Mouse (Mus musculus): ENCODE measurements around the gene Chchd6. TPM values are rescaled to one million over a fixed set of nuclear protein-coding genes. Genes with fewer than 3 reads are reported as not detected.

Gene Chchd6
- polyA plus RNA-seq, 1 experiment from 2014 or later, result 63.0 TPM

DNA sequence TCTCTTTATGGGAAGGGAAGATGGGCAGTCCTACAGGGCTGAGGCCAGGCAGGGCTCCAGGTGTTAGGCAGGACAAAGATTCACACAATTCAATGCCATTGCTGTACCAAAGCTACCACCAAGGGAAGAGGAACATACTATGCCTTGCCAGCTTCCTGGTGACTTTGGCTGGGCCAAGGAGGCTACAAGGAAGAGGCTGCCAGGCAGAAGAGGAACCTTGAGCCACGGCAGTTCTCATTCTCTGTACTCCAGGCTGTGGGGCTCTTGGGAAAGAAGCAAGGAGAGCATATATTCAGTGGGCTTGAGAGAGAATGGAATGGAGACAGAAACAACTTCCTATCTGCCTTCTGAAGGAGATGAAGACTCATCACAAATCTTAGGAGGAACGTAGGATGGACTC, 190.5 kb downstream of the Chchd6 start:
- H3K4me1 ChIP-seq (ENCODE audit: control insufficient read depth, insufficient read depth, low read length), result no peaks in the 10 kb centered on the region
- ATAC-seq (replicated peaks; ENCODE audit: insufficient number of reproducible peaks, low FRiP score, low TSS enrichment, low read depth) (no peak), DNase-seq (ENCODE audit: low spot score) (no peak)
- no peaks in the 10 kb centered on the region for H3K27me3 ChIP-seq (ENCODE audit: control insufficient read depth, insufficient read depth, low read length)
- H3K36me3 ChIP-seq (replicated peaks; ENCODE audit: control insufficient read depth, insufficient read depth, low read depth, low read length), result no peaks in the 10 kb centered on the region
- H3K4me3 ChIP-seq (ENCODE audit: low read depth, low read length), result no peak overlapping the region
- 81% methylated on average over 2 of the region's 2 CpGs for WGBS
- H3K9me3 ChIP-seq (replicated peaks; ENCODE audit: control insufficient read depth, low read length), result no peaks in the 10 kb centered on the region
- no peak overlapping the region for H3K9ac ChIP-seq (replicated peaks; ENCODE audit: low read length)
- H3K4me2 ChIP-seq (ENCODE audit: low read depth, low read length), result no peak overlapping the region
- no peak overlapping the region for H3K27ac ChIP-seq (replicated peaks; ENCODE audit: low read depth, low read length)

- Histone ChIP-seq H3K36me3 (replicated peaks; ENCODE audit: control insufficient read depth, insufficient read depth, low read depth, low read length) (no peaks in the 10 kb centered on the region), H3K9me3 (replicated peaks; ENCODE audit: control insufficient read depth, low read length) (no peaks in the 10 kb centered on the region), H3K27me3 (ENCODE audit: control insufficient read depth, insufficient read depth, low read length) (no peaks in the 10 kb centered on the region), H3K4me1 (ENCODE audit: control insufficient read depth, insufficient read depth, low read length) (no peaks in the 10 kb centered on the region), H3K4me3 (ENCODE audit: low read depth, low read length) (no peak overlapping the region), H3K9ac (replicated peaks; ENCODE audit: low read length) (no peak overlapping the region), H3K27ac (replicated peaks; ENCODE audit: low read depth, low read length) (no peak overlapping the region), H3K4me2 (ENCODE audit: low read depth, low read length) (no peak overlapping the region)
- no peak for ATAC-seq (replicated peaks; ENCODE audit: insufficient number of reproducible peaks, low FRiP score, low TSS enrichment, low read depth)
- WGBS, result 84% methylated on average over 2 of the region's 2 CpGs
- no peak for DNase-seq (ENCODE audit: low spot score)
Observed at GRCm38 (mm10) chr6:89403257-89404225, 191.9 kb downstream of the Chchd6 start.

- H3K4me2 ChIP-seq (ENCODE audit: low read depth, low read length), result no peak overlapping the region; the same call in 1 of the 2 replicates
- no peaks in the 10 kb centered on the region for H3K27me3 ChIP-seq (ENCODE audit: control insufficient read depth, insufficient read depth, low read length)
- DNase-seq (ENCODE audit: low spot score) (no peak), ATAC-seq (replicated peaks; ENCODE audit: insufficient number of reproducible peaks, low FRiP score, low TSS enrichment, low read depth) (no peak)
- H3K4me3 ChIP-seq (ENCODE audit: low read depth, low read length), result no peak overlapping the region
- H3K27ac ChIP-seq (replicated peaks; ENCODE audit: low read depth, low read length), result no peak overlapping the region
- H3K9me3 ChIP-seq (replicated peaks; ENCODE audit: control insufficient read depth, low read length), result no peaks in the 10 kb centered on the region
- 63% methylated on average over 2 of the region's 2 CpGs for WGBS
- H3K9ac ChIP-seq (replicated peaks; ENCODE audit: low read length), result no peak overlapping the region
- no peaks in the 10 kb centered on the region for H3K36me3 ChIP-seq (replicated peaks; ENCODE audit: control insufficient read depth, insufficient read depth, low read depth, low read length)
- no peaks in the 10 kb centered on the region for H3K4me1 ChIP-seq (ENCODE audit: control insufficient read depth, insufficient read depth, low read length)
Observed at GRCm38 (mm10) chr6:89402406-89402805, 193.0 kb downstream of the Chchd6 start.

DNA sequence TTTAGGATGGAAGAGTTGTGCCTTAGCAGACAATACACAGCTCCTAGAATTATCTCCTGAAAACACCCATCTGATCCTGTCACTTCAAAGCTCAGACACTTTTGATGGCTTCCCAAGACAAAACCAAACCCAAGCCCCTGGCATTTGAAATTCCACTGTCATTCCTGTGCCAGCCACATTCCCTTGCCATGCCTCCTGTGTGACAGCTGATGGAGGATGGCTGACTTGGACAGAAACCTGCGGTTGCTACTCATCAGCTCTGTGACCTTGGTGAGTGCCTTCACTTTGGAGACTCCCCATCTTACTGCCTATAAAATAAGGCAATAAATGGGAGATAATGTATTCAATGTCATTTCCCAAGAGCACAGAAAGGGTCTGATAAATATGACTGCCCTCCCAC, 195.9 kb downstream of the Chchd6 start:
- Histone ChIP-seq H3K9me3 (replicated peaks; ENCODE audit: control insufficient read depth, low read length) (no peaks in the 10 kb centered on the region), H3K27ac (replicated peaks; ENCODE audit: low read depth, low read length) (no peak overlapping the region), H3K27me3 (ENCODE audit: control insufficient read depth, insufficient read depth, low read length) (no peaks in the 10 kb centered on the region), H3K9ac (replicated peaks; ENCODE audit: low read length) (no peak overlapping the region), H3K4me1 (ENCODE audit: control insufficient read depth, insufficient read depth, low read length) (no peaks in the 10 kb centered on the region), H3K4me3 (ENCODE audit: low read depth, low read length) (no peak overlapping the region), H3K36me3 (replicated peaks; ENCODE audit: control insufficient read depth, insufficient read depth, low read depth, low read length) (no peaks in the 10 kb centered on the region), H3K4me2 (ENCODE audit: low read depth, low read length) (no peak overlapping the region)
- DNase-seq (ENCODE audit: low spot score), result no peak
- no peak for ATAC-seq (replicated peaks; ENCODE audit: insufficient number of reproducible peaks, low FRiP score, low TSS enrichment, low read depth)
- 89% methylated on average over 1 of the region's 1 CpGs for WGBS

- Histone ChIP-seq H3K4me3 (ENCODE audit: low read depth, low read length) (no peak overlapping the region), H3K9me3 (replicated peaks; ENCODE audit: control insufficient read depth, low read length) (no peaks in the 10 kb centered on the region), H3K36me3 (replicated peaks; ENCODE audit: control insufficient read depth, insufficient read depth, low read depth, low read length) (no peaks in the 10 kb centered on the region), H3K27ac (replicated peaks; ENCODE audit: low read depth, low read length) (no peak overlapping the region), H3K4me2 (ENCODE audit: low read depth, low read length) (no peak overlapping the region), H3K27me3 (ENCODE audit: control insufficient read depth, insufficient read depth, low read length) (no peaks in the 10 kb centered on the region), H3K9ac (replicated peaks; ENCODE audit: low read length) (no peak overlapping the region), H3K4me1 (ENCODE audit: control insufficient read depth, insufficient read depth, low read length) (no peaks in the 10 kb centered on the region)
- DNase-seq (ENCODE audit: low spot score) (no peak), ATAC-seq (replicated peaks; ENCODE audit: insufficient number of reproducible peaks, low FRiP score, low TSS enrichment, low read depth) (no peak)
- WGBS, result 79% methylated on average over 4 of the region's 4 CpGs
Observed at GRCm38 (mm10) chr6:89397919-89398318, 197.5 kb downstream of the Chchd6 start.

DNA sequence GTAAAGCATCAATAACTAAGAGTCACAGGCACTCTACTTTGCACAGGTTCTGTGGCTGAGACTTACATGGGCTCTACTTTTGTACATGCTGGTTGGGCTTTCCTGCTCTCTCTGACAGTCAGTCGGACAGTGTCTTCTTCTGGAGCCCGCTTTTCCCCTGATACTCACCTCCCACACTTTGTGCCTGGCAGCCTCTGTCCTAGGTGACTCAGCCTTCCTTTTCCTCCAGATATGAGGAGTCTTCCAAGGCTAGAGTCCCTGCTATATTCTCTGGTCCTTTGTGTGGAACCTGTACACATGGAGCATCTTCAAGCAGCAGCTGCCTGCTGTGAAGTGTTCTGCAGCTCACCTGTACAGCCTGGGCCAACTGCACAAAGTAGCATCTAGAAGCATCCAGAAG, 201.6 kb downstream of the Chchd6 start:
- no peak overlapping the region for H3K4me3 ChIP-seq (ENCODE audit: low read depth, low read length)
- no peak overlapping the region for H3K27ac ChIP-seq (replicated peaks; ENCODE audit: low read depth, low read length)
- H3K4me1 ChIP-seq (ENCODE audit: control insufficient read depth, insufficient read depth, low read length), result no peaks in the 10 kb centered on the region
- H3K9ac ChIP-seq (replicated peaks; ENCODE audit: low read length), result no peak overlapping the region
- no peak overlapping the region for H3K4me2 ChIP-seq (ENCODE audit: low read depth, low read length)
- H3K27me3 ChIP-seq (ENCODE audit: control insufficient read depth, insufficient read depth, low read length), result no peaks in the 10 kb centered on the region
- no peaks in the 10 kb centered on the region for H3K36me3 ChIP-seq (replicated peaks; ENCODE audit: control insufficient read depth, insufficient read depth, low read depth, low read length)
- 81% methylated on average over 2 of the region's 2 CpGs for WGBS
- H3K9me3 ChIP-seq (replicated peaks; ENCODE audit: control insufficient read depth, low read length), result no peaks in the 10 kb centered on the region
- ATAC-seq (replicated peaks; ENCODE audit: insufficient number of reproducible peaks, low FRiP score, low TSS enrichment, low read depth) (no peak), DNase-seq (ENCODE audit: low spot score) (no peak)

- Histone ChIP-seq H3K9ac (replicated peaks; ENCODE audit: low read length) (no peak overlapping the region), H3K4me2 (ENCODE audit: low read depth, low read length) (no peak overlapping the region), H3K36me3 (replicated peaks; ENCODE audit: control insufficient read depth, insufficient read depth, low read depth, low read length) (no peaks in the 10 kb centered on the region), H3K4me3 (ENCODE audit: low read depth, low read length) (no peak overlapping the region), H3K27me3 (ENCODE audit: control insufficient read depth, insufficient read depth, low read length) (no peaks in the 10 kb centered on the region), H3K27ac (replicated peaks; ENCODE audit: low read depth, low read length) (no peak overlapping the region), H3K9me3 (replicated peaks; ENCODE audit: control insufficient read depth, low read length) (no peaks in the 10 kb centered on the region), H3K4me1 (ENCODE audit: control insufficient read depth, insufficient read depth, low read length) (no peaks in the 10 kb centered on the region)
- 96% methylated on average over 2 of the region's 2 CpGs for WGBS
- DNase-seq (ENCODE audit: low spot score), result no peak
- ATAC-seq (replicated peaks; ENCODE audit: insufficient number of reproducible peaks, low FRiP score, low TSS enrichment, low read depth), result no peak
Observed at GRCm38 (mm10) chr6:89392213-89392612, 203.2 kb downstream of the Chchd6 start.

GRCm38 (mm10) chr6:89389771-89390170, 205.7 kb downstream of the Chchd6 start:
- Histone ChIP-seq H3K27ac (replicated peaks; ENCODE audit: low read depth, low read length) (no peak overlapping the region), H3K36me3 (replicated peaks; ENCODE audit: control insufficient read depth, insufficient read depth, low read depth, low read length) (no peaks in the 10 kb centered on the region), H3K4me1 (ENCODE audit: control insufficient read depth, insufficient read depth, low read length) (no peaks in the 10 kb centered on the region), H3K4me3 (ENCODE audit: low read depth, low read length) (no peak overlapping the region), H3K9me3 (replicated peaks; ENCODE audit: control insufficient read depth, low read length) (no peaks in the 10 kb centered on the region), H3K4me2 (ENCODE audit: low read depth, low read length) (no peak overlapping the region), H3K27me3 (ENCODE audit: control insufficient read depth, insufficient read depth, low read length) (no peaks in the 10 kb centered on the region), H3K9ac (replicated peaks; ENCODE audit: low read length) (no peak overlapping the region)
- ATAC-seq (replicated peaks; ENCODE audit: insufficient number of reproducible peaks, low FRiP score, low TSS enrichment, low read depth) (no peak), DNase-seq (ENCODE audit: low spot score) (no peak)
- WGBS, result 84% methylated on average over 7 of the region's 7 CpGs
